Mouse (Mus musculus) midbrain, embryonic 14.5 days (tissue): ENCODE results near the gene Dap. TPM values are rescaled to one million over a fixed set of nuclear protein-coding genes. Genes with fewer than 3 reads are reported as not detected.
A peak's percentile ranks its signal among the peaks of the same experiment; 100 is the strongest.

Experiments used
- ATAC-seq: fragments of 200-750 bp; cut with Nextera tagmentation; 2 replicates; pipeline ENCODE4 v1.8.0; 2017; ENCODE audit warnings: moderate number of reproducible peaks, moderate library complexity; ENCODE audit not compliant: low FRiP score, low TSS enrichment
- DNase-seq: peaks from one replicate; pipeline ENCODE4 v3.0.0-alpha.2; 2015
- H3K27ac ChIP-seq: fragments of 300-500 bp; sonication (generic); replicated peaks from 2 replicates; pipeline ENCODE4 v1.5.1; 2014; ENCODE audit warnings: mild to moderate bottlenecking, low read depth, low read length, moderate library complexity
- H3K27me3 ChIP-seq: fragments of 300-500 bp; sonication (generic); 2 replicates; pipeline ENCODE4 v1.6.1; 2014; ENCODE audit warnings: low read length, control low read depth, mixed read lengths; ENCODE audit not compliant: control insufficient read depth, insufficient read depth
- H3K36me3 ChIP-seq: fragments of 300-500 bp; sonication (generic); 2 replicates; pipeline ENCODE4 v1.6.1; 2014; ENCODE audit warnings: low read length, control low read depth; ENCODE audit not compliant: control insufficient read depth, insufficient read depth
- H3K4me1 ChIP-seq: fragments of 300-500 bp; sonication (generic); 2 replicates; pipeline ENCODE4 v1.6.1; 2014; ENCODE audit warnings: mild to moderate bottlenecking, antibody characterized with exemption, low read length, control low read depth; ENCODE audit not compliant: control insufficient read depth, insufficient read depth
- H3K4me2 ChIP-seq: fragments of 300-500 bp; sonication (generic); 2 replicates; pipeline ENCODE4 v1.6.1; 2014; ENCODE audit warnings: mild to moderate bottlenecking, low read length, moderate library complexity
- H3K4me3 ChIP-seq: fragments of 300-500 bp; sonication (generic); replicated peaks from 2 replicates; pipeline ENCODE4 v1.5.1; 2014; ENCODE audit warnings: low read depth, low read length
- H3K9ac ChIP-seq: fragments of 300-500 bp; sonication (generic); replicated peaks from 2 replicates; pipeline ENCODE4 v1.6.1; 2014; ENCODE audit warnings: mild to moderate bottlenecking, low read length, moderate library complexity
- H3K9me3 ChIP-seq: fragments of 300-500 bp; sonication (generic); 2 replicates; pipeline ENCODE4 v1.6.1; 2016; ENCODE audit warnings: low read length, control low read depth, mixed read lengths; ENCODE audit not compliant: control insufficient read depth
- WGBS: fragments of 180-500 bp; shearing (Covaris S2); extraction: QIAGEN DNeasy Blood & Tissue Kit; methylation state at CpG from one replicate; pipeline ENCODE4 v1.1.7; 2014; 5-methylcytosine and 5-hydroxymethylcytosine counted together
- polyA plus RNA-seq: library from polyadenylated mRNA; unstranded; fragments of >200 nt; fragmentation: Nextera tagmentation; extraction: Ambion mirVana; gene quantifications from 2 replicates; pipeline ENCODE4 v1.2.1, GENCODE M21; 2014

The Dap gene
- polyA plus RNA-seq, 1 experiment from 2014 or later, result 27.4 TPM

- no peak overlapping the region for H3K4me3 ChIP-seq
- no peak overlapping the region for H3K27ac ChIP-seq
- 68% methylated on average over 7 of the region's 7 CpGs for WGBS
- H3K4me2 ChIP-seq, result no peak overlapping the region
- DNase-seq, result peak; percentile 44
- no peaks in the 10 kb centered on the region for H3K4me1 ChIP-seq
- H3K9me3 ChIP-seq, result no peaks in the 10 kb centered on the region
- no peak for ATAC-seq
- H3K36me3 ChIP-seq, result no peaks in the 10 kb centered on the region
- H3K27me3 ChIP-seq, result no peaks in the 10 kb centered on the region
- H3K9ac ChIP-seq, result no peak overlapping the region
Measured at GRCm38 (mm10) chr15:31211910-31212309, 12.2 kb upstream of the Dap start.

DNA sequence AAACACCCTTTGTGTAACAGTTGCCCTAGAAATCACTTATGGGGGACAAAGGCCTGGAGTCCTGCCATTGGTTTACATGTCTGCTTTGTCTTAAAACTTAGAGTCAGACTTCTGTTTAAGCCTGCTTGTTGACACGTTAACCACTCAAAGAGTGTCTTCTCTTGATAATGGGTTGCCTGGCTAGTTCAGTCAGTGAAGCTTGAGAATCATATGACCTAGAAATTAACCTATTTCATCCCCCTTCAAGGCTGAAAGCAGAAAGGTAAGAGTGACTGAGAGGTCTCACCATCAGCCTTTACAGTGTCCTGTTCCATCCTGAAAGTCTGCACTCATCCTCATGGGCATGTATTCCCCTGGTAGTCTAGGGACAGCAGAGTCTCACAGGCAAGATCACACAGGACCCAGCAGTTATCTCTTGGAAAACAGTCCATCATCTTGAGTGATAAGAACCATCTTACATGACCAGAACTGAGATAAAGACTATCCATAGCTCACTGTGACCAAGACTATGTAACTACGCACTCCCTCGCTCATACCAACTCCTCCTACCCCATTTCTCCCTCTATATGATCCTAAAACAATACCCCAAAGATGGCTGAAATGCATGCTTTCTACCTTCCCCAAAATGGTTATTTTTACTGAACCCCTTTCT, 10.4 kb upstream of the Dap start:
- Histone ChIP-seq H3K36me3 (no peaks in the 10 kb centered on the region), H3K4me1 (no peaks in the 10 kb centered on the region), H3K27ac (no peak overlapping the region), H3K9ac (no peak overlapping the region), H3K27me3 (no peaks in the 10 kb centered on the region), H3K4me2 (no peak overlapping the region), H3K9me3 (no peaks in the 10 kb centered on the region), H3K4me3 (no peak overlapping the region)
- ATAC-seq (no peak), DNase-seq (no peak)
- WGBS, result 90% methylated on average over 3 of the region's 3 CpGs

- ATAC-seq, result no peak
- no peaks in the 10 kb centered on the region for H3K27me3 ChIP-seq
- H3K4me1 ChIP-seq, result peaks cover 11% of the 10 kb centered on the region
- WGBS, result 83% methylated on average over 6 of the region's 6 CpGs
- H3K4me3 ChIP-seq, result no peak overlapping the region
- H3K27ac ChIP-seq, result no peak overlapping the region
- H3K9me3 ChIP-seq, result no peaks in the 10 kb centered on the region
- no peak overlapping the region for H3K9ac ChIP-seq
- H3K4me2 ChIP-seq, result no peak overlapping the region
- DNase-seq, result no peak
- no peaks in the 10 kb centered on the region for H3K36me3 ChIP-seq
Measured at GRCm38 (mm10) chr15:31222216-31222615, 1.9 kb upstream of the Dap start.

GRCm38 (mm10) chr15:31223596-31224134, 449 bp upstream of the Dap start:
- Histone ChIP-seq H3K4me1 (peaks cover 11% of the 10 kb centered on the region), H3K9ac (peak overlapping the region; percentile 55), H3K4me3 (peak overlapping the region; percentile 75), H3K27ac (peak overlapping the region; percentile 33; the same call in 1 of the 2 replicates), H3K4me2 (peak overlapping the region; percentile 60), H3K27me3 (no peaks in the 10 kb centered on the region), H3K9me3 (no peaks in the 10 kb centered on the region), H3K36me3 (no peaks in the 10 kb centered on the region)
- peak; percentile 7 for ATAC-seq
- DNase-seq, result peak; percentile 4
- WGBS, result 47% methylated on average over 15 of the region's 15 CpGs

- 48% methylated on average over 13 of the region's 13 CpGs for WGBS
- Histone ChIP-seq H3K4me3 (peak overlapping the region; percentile 75), H3K9ac (peak overlapping the region; percentile 83), H3K36me3 (no peaks in the 10 kb centered on the region), H3K9me3 (no peaks in the 10 kb centered on the region), H3K27ac (no peak overlapping the region), H3K4me2 (peak overlapping the region; percentile 60), H3K4me1 (peaks cover 11% of the 10 kb centered on the region), H3K27me3 (no peaks in the 10 kb centered on the region)
- DNase-seq (no peak), ATAC-seq (no peak)
Measured at GRCm38 (mm10) chr15:31224806-31225642, 910 bp downstream of the Dap start.

DNA sequence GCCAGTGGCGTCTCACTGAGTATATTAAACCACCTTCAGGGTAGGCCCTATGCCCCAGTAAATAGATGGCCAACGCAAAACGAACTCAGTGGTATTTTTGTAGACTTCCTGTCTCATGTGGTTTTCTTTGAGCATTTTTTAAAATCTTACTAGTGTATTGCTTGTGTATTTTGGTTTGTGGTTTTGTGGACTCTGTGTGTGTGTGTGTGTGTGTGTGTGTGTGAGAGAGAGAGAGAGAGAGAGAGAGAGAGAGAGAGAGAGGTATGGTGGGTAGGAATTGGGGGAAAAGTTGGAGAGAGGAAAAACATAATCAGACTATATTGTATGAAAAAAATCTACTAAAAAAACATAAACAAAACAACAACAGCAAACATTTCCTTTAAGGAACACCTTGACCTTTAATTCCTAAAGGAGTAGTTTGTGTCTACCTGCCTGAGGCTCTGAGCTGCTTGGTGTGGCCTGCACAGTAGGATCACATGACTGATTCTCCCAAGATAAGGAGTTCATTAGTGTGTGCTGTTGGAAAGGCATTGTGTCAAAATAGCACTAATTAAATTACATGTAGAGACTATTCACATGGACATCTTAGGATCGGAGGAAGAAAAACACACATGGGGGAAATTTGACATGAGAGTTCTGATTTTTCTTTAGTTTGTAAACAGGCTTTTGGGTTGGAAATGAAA, 1.7 kb downstream of the Dap start:
- no peak overlapping the region for H3K4me3 ChIP-seq
- no peak overlapping the region for H3K27ac ChIP-seq
- 84% methylated on average over 4 of the region's 4 CpGs for WGBS
- H3K4me1 ChIP-seq, result peaks cover 11% of the 10 kb centered on the region
- H3K36me3 ChIP-seq, result no peaks in the 10 kb centered on the region
- H3K27me3 ChIP-seq, result no peaks in the 10 kb centered on the region
- H3K9me3 ChIP-seq, result no peaks in the 10 kb centered on the region
- H3K9ac ChIP-seq, result no peak overlapping the region
- ATAC-seq, result no peak
- DNase-seq, result no peak
- peak overlapping the region; percentile 60 for H3K4me2 ChIP-seq

DNA sequence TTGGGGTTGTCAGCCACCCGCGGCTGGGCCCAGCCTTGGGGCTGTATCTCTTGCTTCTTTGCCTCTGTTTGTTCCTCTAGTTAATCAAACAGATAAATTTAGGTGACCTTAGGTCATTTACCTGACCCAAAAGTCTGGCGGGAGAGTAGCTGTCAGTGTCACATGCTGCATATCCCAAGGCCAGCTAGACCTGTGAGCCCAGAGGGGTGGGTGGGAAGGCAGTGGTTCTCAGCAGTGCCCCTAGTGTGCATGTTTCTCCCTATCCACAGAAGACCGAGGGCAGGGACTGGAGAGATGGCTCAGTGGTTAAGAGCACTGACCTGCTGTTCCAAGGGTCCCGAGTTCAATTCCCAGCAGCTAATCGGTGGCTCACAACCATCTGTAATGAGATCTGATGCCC, 2.4 kb downstream of the Dap start:
- no peak overlapping the region for H3K9ac ChIP-seq
- no peaks in the 10 kb centered on the region for H3K36me3 ChIP-seq
- peaks cover 11% of the 10 kb centered on the region for H3K4me1 ChIP-seq
- 80% methylated on average over 6 of the region's 6 CpGs for WGBS
- ATAC-seq, result no peak
- H3K27me3 ChIP-seq, result no peaks in the 10 kb centered on the region
- H3K9me3 ChIP-seq, result no peaks in the 10 kb centered on the region
- H3K4me3 ChIP-seq, result no peak overlapping the region
- H3K4me2 ChIP-seq, result no peak overlapping the region
- DNase-seq, result no peak
- H3K27ac ChIP-seq, result no peak overlapping the region

DNA sequence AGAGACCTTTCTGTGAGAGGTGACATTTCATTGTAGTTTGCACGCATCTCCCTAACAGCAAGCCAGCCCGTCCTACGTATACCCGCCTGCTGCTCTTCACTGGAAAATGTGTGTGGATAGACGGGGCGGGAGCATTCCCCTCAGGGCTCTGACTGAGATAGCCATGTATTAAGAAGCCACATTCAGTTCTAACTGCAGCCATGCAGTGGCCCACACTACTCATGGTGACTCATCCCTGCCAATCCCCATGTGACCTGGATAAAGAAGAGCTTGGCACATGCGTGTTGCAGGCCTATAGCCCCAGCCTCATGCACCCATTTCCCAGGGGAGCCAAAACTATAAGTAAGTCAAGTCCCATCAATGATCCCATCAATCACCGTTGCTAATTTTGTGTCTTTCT, 3.7 kb downstream of the Dap start:
- H3K4me2 ChIP-seq, result no peak overlapping the region
- ATAC-seq, result no peak

More for the DNA sequence above, 3.7 kb downstream of the Dap start:
- no peaks in the 10 kb centered on the region for H3K36me3 ChIP-seq
- H3K9me3 ChIP-seq, result no peaks in the 10 kb centered on the region
- H3K27me3 ChIP-seq, result no peaks in the 10 kb centered on the region
- 93% methylated on average over 8 of the region's 8 CpGs for WGBS
- H3K27ac ChIP-seq, result no peak overlapping the region
- DNase-seq, result no peak
- no peak overlapping the region for H3K4me3 ChIP-seq
- peaks cover 11% of the 10 kb centered on the region for H3K4me1 ChIP-seq
- H3K9ac ChIP-seq, result no peak overlapping the region
